Mouse (Mus musculus): Measurements from ENCODE around the gene Armt1.

DNA sequence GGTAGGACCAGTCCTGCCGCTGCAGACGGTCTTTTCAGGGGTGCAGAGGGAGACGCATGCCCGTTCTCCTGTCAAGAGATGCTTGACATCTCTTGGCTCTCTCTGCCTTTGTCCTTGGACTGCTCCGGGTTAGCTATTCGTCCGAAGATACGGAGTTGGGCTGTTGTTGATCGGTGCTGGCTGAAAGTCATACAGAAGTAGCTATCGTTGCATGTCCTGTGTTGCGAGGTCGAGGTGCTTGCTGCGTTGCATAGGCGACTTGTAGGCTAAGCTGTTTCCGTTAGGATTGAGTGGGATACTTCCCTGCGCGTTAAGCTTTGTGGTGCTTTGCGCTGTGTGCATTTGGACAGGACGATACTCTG lies 43.9 kb upstream of the Armt1 start:
- TF ChIP-seq POLR2A (IDR thresholded peaks at IDR 0.05; ENCODE audit: control insufficient read depth, extremely low read depth, insufficient read depth, low read length, poor library complexity) (peak; percentile 22; the same call in 1 of the 2 replicates), CTCF (IDR thresholded peaks at IDR 0.05; ENCODE audit: borderline replicate concordance, control insufficient read depth, extremely low read depth, insufficient read depth, low read length, poor library complexity) (no peak)
